Mouse (Mus musculus): Measurements from ENCODE around the gene Cdyl. TPM values are rescaled to one million over a fixed set of nuclear protein-coding genes. Genes with fewer than 3 reads are reported as not detected.

Gene Cdyl
- polyA plus RNA-seq, 1 experiment, result 2.8 TPM

- TF ChIP-seq POLR2A (IDR thresholded peaks at IDR 0.05; ENCODE audit: low read depth, low read length), result no peak
- no peak for TF ChIP-seq CTCF (conservative IDR thresholded peaks at IDR 0.05; ENCODE audit: insufficient read depth, insufficient read length, low read depth, low read length)
- WGBS, result 77% methylated on average over 3 of the region's 3 CpGs
- Histone ChIP-seq H3K4me3 (ENCODE audit: insufficient read depth, low read depth, low read length) (no peak overlapping the region), H3K27me3 (replicated peaks; ENCODE audit: control insufficient read depth, insufficient read depth, low read length) (no peaks in the 10 kb centered on the region), H3K4me1 (ENCODE audit: control insufficient read depth, insufficient read depth, low read length) (no peaks in the 10 kb centered on the region), H3K27ac (ENCODE audit: insufficient read depth, low read depth, low read length) (no peak overlapping the region), H3K36me3 (ENCODE audit: control insufficient read depth, insufficient read depth, low read length) (no peaks in the 10 kb centered on the region)
- no peak for DNase-seq
Observed at GRCm38 (mm10) chr13:35665456-35665855, 5.8 kb downstream of the Cdyl start.

GRCm38 (mm10) chr13:35669910-35670469 is 10.4 kb downstream of the Cdyl start:
- TF ChIP-seq CTCF (conservative IDR thresholded peaks at IDR 0.05; ENCODE audit: insufficient read depth, insufficient read length, low read depth, low read length) (no peak), POLR2A (IDR thresholded peaks at IDR 0.05; ENCODE audit: low read depth, low read length) (no peak)
- no peak for DNase-seq

GRCm38 (mm10) chr13:35670875-35671274 is 11.2 kb downstream of the Cdyl start:
- Histone ChIP-seq H3K27ac (ENCODE audit: insufficient read depth, low read depth, low read length) (no peak overlapping the region), H3K27me3 (replicated peaks; ENCODE audit: control insufficient read depth, insufficient read depth, low read length) (no peaks in the 10 kb centered on the region), H3K4me3 (ENCODE audit: insufficient read depth, low read depth, low read length) (no peak overlapping the region), H3K4me1 (ENCODE audit: control insufficient read depth, insufficient read depth, low read length) (no peaks in the 10 kb centered on the region), H3K36me3 (ENCODE audit: control insufficient read depth, insufficient read depth, low read length) (no peaks in the 10 kb centered on the region)
- no peak for DNase-seq
- no peak for TF ChIP-seq CTCF (conservative IDR thresholded peaks at IDR 0.05; ENCODE audit: insufficient read depth, insufficient read length, low read depth, low read length)
- TF ChIP-seq POLR2A (IDR thresholded peaks at IDR 0.05; ENCODE audit: low read depth, low read length), result no peak
- 90% methylated on average over 4 of the region's 4 CpGs for WGBS

More at GRCm38 (mm10) chr13:35669910-35670469, 10.4 kb downstream of the Cdyl start:
- no peaks in the 10 kb centered on the region for H3K27me3 ChIP-seq (replicated peaks; ENCODE audit: control insufficient read depth, insufficient read depth, low read length)
- 51% methylated on average over 4 of the region's 4 CpGs for WGBS
- no peak overlapping the region for H3K27ac ChIP-seq (ENCODE audit: insufficient read depth, low read depth, low read length)
- no peak overlapping the region for H3K4me3 ChIP-seq (ENCODE audit: insufficient read depth, low read depth, low read length)
- H3K4me1 ChIP-seq (ENCODE audit: control insufficient read depth, insufficient read depth, low read length), result no peaks in the 10 kb centered on the region
- no peaks in the 10 kb centered on the region for H3K36me3 ChIP-seq (ENCODE audit: control insufficient read depth, insufficient read depth, low read length)

- Histone ChIP-seq H3K4me3 (ENCODE audit: insufficient read depth, low read depth, low read length) (no peak overlapping the region), H3K4me1 (ENCODE audit: control insufficient read depth, insufficient read depth, low read length) (no peaks in the 10 kb centered on the region), H3K36me3 (ENCODE audit: control insufficient read depth, insufficient read depth, low read length) (no peaks in the 10 kb centered on the region), H3K27me3 (replicated peaks; ENCODE audit: control insufficient read depth, insufficient read depth, low read length) (no peaks in the 10 kb centered on the region), H3K27ac (ENCODE audit: insufficient read depth, low read depth, low read length) (no peak overlapping the region)
- 100% methylated on average over 1 of the region's 1 CpGs for WGBS
- no peak for TF ChIP-seq CTCF (conservative IDR thresholded peaks at IDR 0.05; ENCODE audit: insufficient read depth, insufficient read length, low read depth, low read length)
- TF ChIP-seq POLR2A (IDR thresholded peaks at IDR 0.05; ENCODE audit: low read depth, low read length), result no peak
- DNase-seq, result no peak
Observed at GRCm38 (mm10) chr13:35676921-35677320, 17.3 kb downstream of the Cdyl start.

- Histone ChIP-seq H3K27ac (ENCODE audit: insufficient read depth, low read depth, low read length) (no peak overlapping the region), H3K4me3 (ENCODE audit: insufficient read depth, low read depth, low read length) (no peak overlapping the region), H3K4me1 (ENCODE audit: control insufficient read depth, insufficient read depth, low read length) (no peaks in the 10 kb centered on the region), H3K27me3 (replicated peaks; ENCODE audit: control insufficient read depth, insufficient read depth, low read length) (no peaks in the 10 kb centered on the region), H3K36me3 (ENCODE audit: control insufficient read depth, insufficient read depth, low read length) (no peaks in the 10 kb centered on the region)
- no peak for DNase-seq
- no peak for TF ChIP-seq POLR2A (IDR thresholded peaks at IDR 0.05; ENCODE audit: low read depth, low read length)
- TF ChIP-seq CTCF (conservative IDR thresholded peaks at IDR 0.05; ENCODE audit: insufficient read depth, insufficient read length, low read depth, low read length), result no peak
- 75% methylated on average over 7 of the region's 7 CpGs for WGBS
Observed at GRCm38 (mm10) chr13:35677433-35678051, 17.9 kb downstream of the Cdyl start.

GRCm38 (mm10) chr13:35678691-35679090 is 19.1 kb downstream of the Cdyl start:
- Histone ChIP-seq H3K36me3 (ENCODE audit: control insufficient read depth, insufficient read depth, low read length) (no peaks in the 10 kb centered on the region), H3K4me3 (ENCODE audit: insufficient read depth, low read depth, low read length) (no peak overlapping the region), H3K27ac (ENCODE audit: insufficient read depth, low read depth, low read length) (no peak overlapping the region), H3K4me1 (ENCODE audit: control insufficient read depth, insufficient read depth, low read length) (no peaks in the 10 kb centered on the region), H3K27me3 (replicated peaks; ENCODE audit: control insufficient read depth, insufficient read depth, low read length) (no peaks in the 10 kb centered on the region)
- TF ChIP-seq CTCF (conservative IDR thresholded peaks at IDR 0.05; ENCODE audit: insufficient read depth, insufficient read length, low read depth, low read length) (no peak), POLR2A (IDR thresholded peaks at IDR 0.05; ENCODE audit: low read depth, low read length) (no peak)
- no peak for DNase-seq
- WGBS, result 87% methylated on average over 6 of the region's 6 CpGs

- WGBS, result 88% methylated on average over 3 of the region's 3 CpGs
- TF ChIP-seq POLR2A (IDR thresholded peaks at IDR 0.05; ENCODE audit: low read depth, low read length) (no peak), CTCF (conservative IDR thresholded peaks at IDR 0.05; ENCODE audit: insufficient read depth, insufficient read length, low read depth, low read length) (no peak)
- Histone ChIP-seq H3K27me3 (replicated peaks; ENCODE audit: control insufficient read depth, insufficient read depth, low read length) (no peaks in the 10 kb centered on the region), H3K4me1 (ENCODE audit: control insufficient read depth, insufficient read depth, low read length) (no peaks in the 10 kb centered on the region), H3K36me3 (ENCODE audit: control insufficient read depth, insufficient read depth, low read length) (no peaks in the 10 kb centered on the region), H3K27ac (ENCODE audit: insufficient read depth, low read depth, low read length) (no peak overlapping the region), H3K4me3 (ENCODE audit: insufficient read depth, low read depth, low read length) (no peak overlapping the region)
- no peak for DNase-seq
Observed at GRCm38 (mm10) chr13:35681361-35681760, 21.7 kb downstream of the Cdyl start.

Measured in kidney, adult 2 months (tissue).